Mouse (Mus musculus) liver, embryonic 16.5 days (tissue): Measurements from ENCODE around the gene Cntnap2. TPM values are rescaled to one million over a fixed set of nuclear protein-coding genes. Genes with fewer than 3 reads are reported as not detected.

Source experiments
- ATAC-seq: fragments of 200-750 bp; cut with Nextera tagmentation; 2 replicates; pipeline ENCODE4 v1.8.0; 2017; ENCODE audit warnings: low read depth, mild to moderate bottlenecking, moderate number of reproducible peaks, moderate library complexity
- H3K27ac ChIP-seq: fragments of 300-500 bp; sonication (generic); 2 replicates; pipeline ENCODE4 v1.5.1; 2014; ENCODE audit warnings: mild to moderate bottlenecking, low read length
- H3K27me3 ChIP-seq: fragments of 300-500 bp; sonication (generic); 2 replicates; pipeline ENCODE4 v1.6.1; 2014; ENCODE audit warnings: low read depth, low read length, mixed read lengths; ENCODE audit not compliant: control insufficient read depth, insufficient read depth
- H3K36me3 ChIP-seq: fragments of 300-500 bp; sonication (generic); 2 replicates; pipeline ENCODE4 v1.6.1; 2014; ENCODE audit warnings: mild to moderate bottlenecking; ENCODE audit not compliant: control insufficient read depth, insufficient read depth
- H3K4me1 ChIP-seq: fragments of 300-500 bp; sonication (generic); 2 replicates; pipeline ENCODE4 v1.6.1; 2014; ENCODE audit warnings: low read depth, low read length, mixed read lengths; ENCODE audit not compliant: control insufficient read depth
- H3K4me2 ChIP-seq: fragments of 300-500 bp; sonication (generic); 2 replicates; pipeline ENCODE4 v1.6.1; 2014; ENCODE audit warnings: low read depth, low read length, mixed read lengths
- H3K4me3 ChIP-seq: fragments of 300-500 bp; sonication (generic); 2 replicates; pipeline ENCODE4 v1.5.1; 2014; ENCODE audit warnings: low read depth, mild to moderate bottlenecking, low read length
- H3K9ac ChIP-seq: fragments of 300-500 bp; sonication (generic); 2 replicates; pipeline ENCODE4 v1.6.1; 2014; ENCODE audit warnings: low read depth, low read length
- H3K9me3 ChIP-seq: fragments of 300-500 bp; sonication (generic); replicated peaks from 2 replicates; pipeline ENCODE4 v1.6.1; 2016; ENCODE audit warnings: low read length; ENCODE audit not compliant: control insufficient read depth
- WGBS: fragments of 180-500 bp; shearing (Covaris S2); extraction: QIAGEN DNeasy Blood & Tissue Kit; methylation state at CpG from one replicate; pipeline ENCODE4 v1.1.7; 2014; ENCODE audit not compliant: insufficient replicate concordance; 5-methylcytosine and 5-hydroxymethylcytosine counted together
- polyA plus RNA-seq: library from polyadenylated mRNA; unstranded; fragments of >200 nt; fragmentation: Nextera tagmentation; extraction: Ambion mirVana; gene quantifications from 2 replicates; pipeline ENCODE4 v1.2.1, GENCODE M21; 2015

The Cntnap2 gene
- polyA plus RNA-seq, 1 experiment from 2014 or later: 0.19 TPM

DNA sequence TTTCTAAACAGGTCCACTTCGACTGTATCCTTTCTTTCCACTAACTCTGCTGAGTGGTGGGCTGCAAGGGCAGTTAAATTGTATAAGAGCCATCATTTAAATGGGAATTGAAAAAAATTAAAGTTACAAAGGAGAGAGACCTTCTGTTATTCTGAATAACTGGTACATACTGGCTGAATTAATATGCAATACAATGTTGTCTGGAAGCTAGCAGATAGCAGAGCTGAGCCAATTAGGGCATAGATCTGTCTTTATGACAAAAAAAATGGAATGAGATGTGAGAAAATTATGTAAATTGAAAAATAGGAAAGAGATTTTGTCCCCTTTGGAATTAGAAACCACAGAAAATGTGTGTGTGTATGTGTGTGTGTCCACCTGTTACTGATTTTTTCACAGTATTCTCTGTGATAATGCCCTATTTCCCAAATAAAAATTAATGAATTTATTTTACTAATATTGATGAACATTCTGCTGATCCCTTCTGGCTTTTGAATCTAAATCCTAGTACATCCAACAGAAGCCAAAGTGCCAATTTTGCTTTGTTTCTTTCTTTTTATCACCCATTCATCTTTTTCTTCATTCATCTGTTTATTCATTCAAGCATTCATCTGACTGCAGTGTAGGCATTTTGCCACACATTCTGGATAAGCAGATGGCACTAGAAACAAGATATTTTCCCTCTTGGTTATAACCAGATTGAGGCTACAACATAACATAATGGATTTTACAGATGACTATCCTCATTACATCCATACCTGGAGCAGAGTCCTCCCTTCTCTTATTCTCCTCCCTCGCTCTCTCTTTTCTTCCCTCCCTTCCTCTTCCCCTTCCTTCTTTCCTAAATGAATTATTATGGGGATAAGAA is 1339.8 kb downstream of the Cntnap2 start:
- Histone ChIP-seq H3K36me3 (no peaks in the 10 kb centered on the region), H3K4me1 (no peaks in the 10 kb centered on the region), H3K4me2 (no peak overlapping the region), H3K4me3 (no peak overlapping the region), H3K27me3 (no peaks in the 10 kb centered on the region), H3K9me3 (no peaks in the 10 kb centered on the region), H3K9ac (no peak overlapping the region), H3K27ac (no peak overlapping the region)
- no peak for ATAC-seq
- WGBS: 36% methylated on average over 2 of the region's 2 CpGs

DNA sequence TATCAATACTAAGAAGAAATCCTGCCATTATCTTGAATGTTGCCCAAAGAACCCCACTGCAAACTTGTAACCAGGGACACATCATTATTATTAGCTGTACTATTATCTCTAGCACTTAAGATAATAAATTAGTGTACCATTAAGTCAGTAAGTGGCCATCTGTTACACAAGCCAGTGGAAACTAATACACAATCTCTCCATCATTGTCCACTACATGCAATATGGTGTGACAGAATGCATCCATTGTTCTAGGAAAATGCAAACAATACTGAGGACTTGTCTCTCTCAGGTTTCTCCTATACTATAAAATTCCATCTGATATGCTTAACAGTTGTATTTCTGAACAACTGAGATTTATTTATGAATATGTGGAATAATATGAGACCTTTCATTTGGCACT is 1355.0 kb downstream of the Cntnap2 start:
- Histone ChIP-seq H3K36me3 (no peaks in the 10 kb centered on the region), H3K4me1 (no peaks in the 10 kb centered on the region), H3K27ac (no peak overlapping the region), H3K4me2 (no peak overlapping the region), H3K27me3 (no peaks in the 10 kb centered on the region), H3K9me3 (no peaks in the 10 kb centered on the region), H3K9ac (no peak overlapping the region), H3K4me3 (no peak overlapping the region)
- no peak for ATAC-seq

DNA sequence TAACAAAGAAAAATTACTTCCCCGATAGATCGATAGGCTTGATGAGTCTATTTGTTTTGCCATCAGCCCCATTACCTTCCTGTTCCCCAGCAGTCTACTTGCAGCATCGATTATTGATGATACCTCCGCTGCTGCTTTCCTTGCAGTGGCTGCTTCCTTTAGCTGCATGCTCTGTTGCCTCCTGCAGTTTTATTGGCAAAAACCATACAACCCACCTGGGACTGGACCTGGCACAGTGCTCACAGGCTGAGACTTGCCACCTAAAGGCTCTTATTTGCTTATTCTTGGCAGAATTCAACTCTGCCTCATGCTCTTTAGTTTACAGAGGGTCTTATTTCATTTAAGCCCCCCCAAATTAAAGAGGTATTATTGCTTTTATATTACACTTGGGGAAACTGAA is 1355.4 kb downstream of the Cntnap2 start:
- no peaks in the 10 kb centered on the region for H3K9me3 ChIP-seq
- no peaks in the 10 kb centered on the region for H3K36me3 ChIP-seq
- no peaks in the 10 kb centered on the region for H3K4me1 ChIP-seq
- no peaks in the 10 kb centered on the region for H3K27me3 ChIP-seq
- no peak overlapping the region for H3K4me2 ChIP-seq
- H3K4me3 ChIP-seq: no peak overlapping the region
- 69% methylated on average over 4 of the region's 4 CpGs for WGBS
- no peak overlapping the region for H3K27ac ChIP-seq
- ATAC-seq: no peak
- no peak overlapping the region for H3K9ac ChIP-seq

DNA sequence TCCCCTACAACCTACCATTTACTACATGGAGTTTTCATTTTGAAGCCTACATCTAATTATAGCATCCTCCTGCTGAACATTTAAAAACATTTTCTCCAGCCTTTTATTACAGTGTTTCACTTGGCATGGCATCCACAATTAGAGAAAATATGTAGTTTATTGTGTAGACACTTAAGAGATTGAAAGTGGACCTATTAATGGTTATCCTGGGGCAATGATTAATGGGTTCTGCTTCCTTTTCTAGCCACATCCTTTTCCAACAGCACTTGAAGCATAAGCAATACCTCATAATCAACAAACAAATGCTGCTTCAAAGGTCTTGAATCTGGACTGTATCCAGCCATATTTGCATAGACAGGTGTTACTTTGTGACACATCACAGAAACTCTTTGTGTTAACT is 1360.7 kb downstream of the Cntnap2 start:
- no peaks in the 10 kb centered on the region for H3K4me1 ChIP-seq
- no peak overlapping the region for H3K9ac ChIP-seq
- no peak for ATAC-seq

DNA sequence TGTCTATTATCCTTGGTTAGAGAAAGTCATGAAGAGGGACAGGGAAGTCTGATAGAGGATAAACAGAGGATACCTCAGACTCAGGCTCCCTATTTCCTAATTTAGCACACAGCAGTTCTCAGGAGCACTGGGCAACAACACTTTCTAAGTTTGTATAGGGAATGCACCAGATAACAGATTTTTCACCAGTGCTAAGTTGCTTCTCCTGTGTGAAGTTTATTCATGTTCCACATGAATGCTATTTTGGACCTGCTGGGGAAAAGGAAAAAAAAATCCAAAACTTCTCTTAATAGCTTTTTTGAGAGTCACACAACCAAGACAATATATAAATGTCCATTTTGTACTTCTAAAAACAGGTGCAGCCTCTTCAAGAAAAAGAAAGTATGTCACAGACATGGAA is 1361.2 kb downstream of the Cntnap2 start:
- no peaks in the 10 kb centered on the region for H3K36me3 ChIP-seq
- H3K4me2 ChIP-seq: no peak overlapping the region
- H3K4me1 ChIP-seq: no peaks in the 10 kb centered on the region
- H3K27me3 ChIP-seq: no peaks in the 10 kb centered on the region
- H3K9ac ChIP-seq: no peak overlapping the region
- no peaks in the 10 kb centered on the region for H3K9me3 ChIP-seq
- H3K27ac ChIP-seq: no peak overlapping the region
- H3K4me3 ChIP-seq: no peak overlapping the region
- ATAC-seq: no peak

More for the DNA sequence above, 1360.7 kb downstream of the Cntnap2 start:
- Histone ChIP-seq H3K9me3 (no peaks in the 10 kb centered on the region), H3K27ac (no peak overlapping the region), H3K36me3 (no peaks in the 10 kb centered on the region), H3K4me3 (no peak overlapping the region), H3K27me3 (no peaks in the 10 kb centered on the region), H3K4me2 (no peak overlapping the region)

DNA sequence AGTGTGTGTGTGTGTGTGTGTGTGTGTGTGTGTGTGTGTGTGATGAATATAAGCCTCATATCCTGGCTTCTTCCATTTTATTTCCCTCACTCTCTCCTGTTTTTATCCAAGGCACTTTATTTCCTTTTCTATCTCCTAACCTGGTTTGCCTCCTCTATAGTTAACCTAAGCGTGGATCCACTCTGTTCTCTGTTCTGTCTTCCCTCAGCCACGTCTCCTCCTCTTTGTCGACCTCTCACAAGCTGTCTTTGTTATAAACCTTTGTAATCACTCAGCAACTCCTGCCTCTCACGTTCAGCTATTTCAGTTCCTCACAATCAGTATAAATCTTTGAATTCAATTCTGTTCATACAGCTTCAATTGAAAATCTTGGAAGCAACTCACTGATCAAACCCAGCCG is 1369.1 kb downstream of the Cntnap2 start:
- Histone ChIP-seq H3K4me1 (no peaks in the 10 kb centered on the region), H3K9ac (no peak overlapping the region), H3K4me2 (no peak overlapping the region), H3K27ac (no peak overlapping the region), H3K4me3 (no peak overlapping the region), H3K27me3 (no peaks in the 10 kb centered on the region), H3K36me3 (no peaks in the 10 kb centered on the region), H3K9me3 (no peaks in the 10 kb centered on the region)
- WGBS: 41% methylated on average over 5 of the region's 5 CpGs
- ATAC-seq: no peak

DNA sequence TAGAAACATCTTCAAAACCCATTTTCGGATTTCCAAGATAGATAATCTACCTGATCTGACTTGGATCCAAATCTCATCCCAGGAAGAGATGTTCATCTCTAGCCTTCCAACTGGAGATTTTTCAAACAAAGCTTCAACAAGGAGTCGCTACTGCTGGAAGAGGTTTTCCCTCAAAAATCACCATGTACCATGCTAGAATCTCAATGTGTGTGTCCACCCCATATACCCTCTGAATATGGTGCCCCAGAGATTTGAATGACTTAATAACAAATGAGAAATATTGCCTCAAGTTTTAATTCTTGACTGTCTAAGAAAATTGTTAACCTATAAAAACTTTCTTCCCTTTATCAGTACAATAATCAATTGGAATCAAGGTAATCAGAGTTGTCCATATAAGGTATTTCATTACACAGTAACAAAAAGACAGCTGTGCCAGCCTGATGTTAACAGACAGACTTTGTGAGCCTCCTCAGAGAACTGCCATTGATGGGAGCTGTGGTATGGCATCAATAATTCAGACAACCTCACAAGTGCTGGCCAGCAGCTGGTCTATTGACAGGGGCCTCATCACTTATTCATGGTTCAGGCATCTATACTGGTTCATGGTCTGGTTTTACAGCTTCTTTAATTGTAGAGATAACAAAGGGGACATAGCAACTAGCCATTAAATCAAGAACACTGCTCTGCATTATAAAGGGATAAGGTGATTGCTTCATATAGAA is 1391.9 kb downstream of the Cntnap2 start:
- Histone ChIP-seq H3K4me3 (no peak overlapping the region), H3K4me2 (no peak overlapping the region), H3K27ac (no peak overlapping the region), H3K9ac (no peak overlapping the region), H3K36me3 (no peaks in the 10 kb centered on the region), H3K4me1 (no peaks in the 10 kb centered on the region), H3K9me3 (no peaks in the 10 kb centered on the region), H3K27me3 (no peaks in the 10 kb centered on the region)
- 50% methylated on average over 2 of the region's 2 CpGs for WGBS
- ATAC-seq: no peak

DNA sequence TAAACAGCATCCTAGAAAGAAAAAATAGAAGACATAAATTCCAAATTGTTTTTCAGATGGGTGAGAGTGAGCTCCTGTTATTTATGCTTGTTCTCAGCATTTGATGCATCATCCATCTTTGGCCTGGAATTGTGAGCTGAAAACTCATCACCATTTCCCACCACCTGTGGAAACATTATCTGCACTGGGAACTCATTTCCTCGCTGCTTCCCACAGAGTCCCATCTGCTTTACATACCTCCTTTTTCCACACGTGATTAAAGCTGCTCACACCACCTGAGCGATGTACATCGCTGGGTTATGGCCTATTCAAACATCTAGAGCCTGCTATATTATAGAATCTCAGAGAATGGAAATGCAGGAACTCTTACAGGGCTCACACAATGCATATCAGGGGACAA is 1413.5 kb downstream of the Cntnap2 start:
- no peak overlapping the region for H3K9ac ChIP-seq
- ATAC-seq: no peak
- H3K4me1 ChIP-seq: no peaks in the 10 kb centered on the region
- no peaks in the 10 kb centered on the region for H3K27me3 ChIP-seq
- H3K36me3 ChIP-seq: no peaks in the 10 kb centered on the region
- no peaks in the 10 kb centered on the region for H3K9me3 ChIP-seq
- WGBS: 39% methylated on average over 4 of the region's 4 CpGs
- H3K4me2 ChIP-seq: no peak overlapping the region
- no peak overlapping the region for H3K27ac ChIP-seq
- no peak overlapping the region for H3K4me3 ChIP-seq

DNA sequence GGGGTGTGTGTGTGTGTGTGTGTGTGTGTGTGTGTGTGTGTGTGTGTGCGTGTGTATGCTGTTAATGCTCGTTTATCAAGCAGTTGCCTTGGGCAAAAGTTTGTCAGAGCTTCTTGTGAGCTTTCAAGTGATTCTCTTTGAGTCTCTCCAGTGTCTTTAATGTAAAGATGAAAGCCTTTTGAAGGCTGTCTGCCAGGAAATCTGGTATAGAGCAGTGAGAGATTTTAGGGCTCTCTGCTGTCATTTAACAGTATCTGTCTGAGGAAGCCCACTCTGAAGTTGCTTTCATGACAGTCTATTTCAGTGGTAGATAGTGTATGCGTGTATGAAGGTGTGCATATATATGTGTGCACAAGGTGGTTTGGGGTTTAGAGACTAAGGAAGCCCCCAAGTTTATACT is 1425.2 kb downstream of the Cntnap2 start:
- no peak overlapping the region for H3K9ac ChIP-seq
- no peak for ATAC-seq

More for the DNA sequence above, 1425.2 kb downstream of the Cntnap2 start:
- Histone ChIP-seq H3K4me2 (no peak overlapping the region), H3K9me3 (no peaks in the 10 kb centered on the region), H3K4me3 (no peak overlapping the region), H3K27ac (no peak overlapping the region), H3K27me3 (no peaks in the 10 kb centered on the region), H3K4me1 (no peaks in the 10 kb centered on the region), H3K36me3 (no peaks in the 10 kb centered on the region)
- 44% methylated on average over 3 of the region's 3 CpGs for WGBS
